Mouse (Mus musculus) CH12.LX (cell line): Measurements from ENCODE around the gene Cacng4. TPM values are rescaled to one million over a fixed set of nuclear protein-coding genes. Genes with fewer than 3 reads are reported as not detected.

Source experiments
- DNase-seq: peaks from one replicate; pipeline ENCODE4 v3.0.0-alpha.2; 2013; ENCODE audit errors: extremely low read depth
- H3K27ac ChIP-seq: 2 replicates; pipeline ENCODE4 v1.5.1; 2012; ENCODE audit warnings: low read depth, mild to moderate bottlenecking, control low read depth, moderate library complexity; ENCODE audit not compliant: insufficient read depth
- H3K27me3 ChIP-seq: replicated peaks from 2 replicates; pipeline ENCODE3; 2012; ENCODE audit warnings: inconsistent platforms
- H3K36me3 ChIP-seq, 2 experiments: replicated peaks in 1 of 2; 2 replicates each; pipeline versions ENCODE3 to v1.6.1; 2012; ENCODE audit warnings: inconsistent platforms in 1 of 2, low read length in 1 of 2, mild to moderate bottlenecking in 1 of 2, mixed read lengths in 1 of 2, moderate library complexity in 1 of 2; ENCODE audit not compliant: control insufficient read depth in 1 of 2, insufficient read depth in 1 of 2
- H3K4me1 ChIP-seq, 2 experiments: 2 replicates each; pipeline ENCODE4 v1.6.1; 2012; ENCODE audit warnings: inconsistent platforms in 1 of 2, moderate library complexity in 1 of 2; ENCODE audit not compliant: insufficient read depth in 2 of 2, control insufficient read depth in 1 of 2
- H3K4me2 ChIP-seq: 2 replicates; pipeline ENCODE4 v1.6.1; 2012; ENCODE audit warnings: low read depth, mild to moderate bottlenecking, control low read depth; ENCODE audit not compliant: poor library complexity, insufficient read depth, severe bottlenecking
- H3K4me3 ChIP-seq, 3 experiments: fragments of 150-350 bp in 1 of 3; sonication (generic) in 1 of 3; replicated peaks in 1 of 3; 2 replicates each; pipeline versions ENCODE3 to v1.5.1; 2011 to 2012; ENCODE audit warnings: low read depth in 2 of 3, low read length in 2 of 3, mild to moderate bottlenecking in 2 of 3, moderate library complexity in 2 of 3, control low read depth in 1 of 3, improper control_type of control experiment in 1 of 3, inconsistent platforms in 1 of 3, mixed read lengths in 1 of 3; ENCODE audit not compliant: poor library complexity in 1 of 3
- H3K79me2 ChIP-seq: replicated peaks from 2 replicates; pipeline ENCODE4 v1.6.1; 2012; ENCODE audit warnings: mild to moderate bottlenecking, moderate library complexity; ENCODE audit not compliant: control insufficient read depth, poor library complexity, insufficient read depth, severe bottlenecking; ENCODE audit errors: extremely low read depth
- H3K9ac ChIP-seq: 2 replicates; pipeline ENCODE4 v1.6.1; 2012; ENCODE audit warnings: low read depth, mild to moderate bottlenecking, control low read depth, moderate library complexity; ENCODE audit not compliant: insufficient read depth
- H3K9me3 ChIP-seq: replicated peaks from 2 replicates; pipeline ENCODE3; 2012; ENCODE audit warnings: low read length, inconsistent platforms, mixed read lengths
- EP300 ChIP-seq: IDR thresholded peaks from 2 replicates; pipeline ENCODE4 v1.6.1; 2011; ENCODE audit warnings: low read length, improper control_type of control experiment
- JUND ChIP-seq: conservative IDR thresholded peaks from 2 replicates; pipeline ENCODE4 v1.6.1; 2011; ENCODE audit warnings: low read depth, low read length, improper control_type of control experiment
- MAX ChIP-seq: IDR thresholded peaks from 2 replicates; pipeline ENCODE4 v1.6.1; 2011; ENCODE audit warnings: low read length, improper control_type of control experiment
- MAZ ChIP-seq: IDR thresholded peaks from 2 replicates; pipeline ENCODE4 v1.6.1; 2012; ENCODE audit warnings: low read depth, mild to moderate bottlenecking, inconsistent platforms, low read length, improper control_type of control experiment, moderate library complexity
- NELFE ChIP-seq: IDR thresholded peaks from 2 replicates; pipeline ENCODE4 v1.6.1; 2011; ENCODE audit warnings: low read depth, low read length, improper control_type of control experiment
- NRF1 ChIP-seq: IDR thresholded peaks from 2 replicates; pipeline ENCODE4 v1.6.1; 2014; ENCODE audit warnings: low read depth, mild to moderate bottlenecking, inconsistent platforms, low read length, improper control_type of control experiment, moderate library complexity
- RAD21 ChIP-seq: IDR thresholded peaks from 2 replicates; pipeline ENCODE4 v1.6.1; 2011; ENCODE audit warnings: low read depth, mild to moderate bottlenecking, low read length, improper control_type of control experiment, moderate library complexity
- RCOR1 ChIP-seq: conservative IDR thresholded peaks from 2 replicates; pipeline ENCODE4 v1.6.1; 2012; ENCODE audit warnings: low read depth, mild to moderate bottlenecking, inconsistent platforms, low read length, improper control_type of control experiment
- SIN3A ChIP-seq: IDR thresholded peaks from 2 replicates; pipeline ENCODE4 v1.6.1; 2012; ENCODE audit warnings: low read length, improper control_type of control experiment, inconsistent platforms
- TBP ChIP-seq: conservative IDR thresholded peaks from 2 replicates; pipeline ENCODE4 v1.6.1; 2011; ENCODE audit warnings: low read depth, low read length, improper control_type of control experiment
- ZC3H11A ChIP-seq: IDR thresholded peaks from 2 replicates; pipeline ENCODE4 v1.6.1; 2012; ENCODE audit warnings: low read depth, mild to moderate bottlenecking, inconsistent platforms, low read length, improper control_type of control experiment
- ZKSCAN1 ChIP-seq: IDR thresholded peaks from 2 replicates; pipeline ENCODE4 v1.6.1; 2012; ENCODE audit warnings: low read depth, inconsistent platforms, low read length, improper control_type of control experiment, borderline replicate concordance
- ZMIZ1 ChIP-seq: IDR thresholded peaks from 2 replicates; pipeline ENCODE4 v1.6.1; 2012; ENCODE audit warnings: low read depth, mild to moderate bottlenecking, inconsistent platforms, low read length, improper control_type of control experiment
- ZNF384 ChIP-seq: IDR thresholded peaks from 2 replicates; pipeline ENCODE4 v1.6.1; 2012; ENCODE audit warnings: low read depth, low read length, improper control_type of control experiment, inconsistent platforms
- dilution Hi-C: fragments of 300-500 bp; cut with MboI; formaldehyde crosslinking; loops from 2 replicates; pipeline ENCODE4 v1.14.3; 2020; ENCODE audit warnings: low sequenced_read_pairs; ENCODE audit not compliant: extremely low pct_unique_long_range_greater_than_20kb, extremely low pct_ligation_motif_present
- in situ Hi-C: fragments of 300-500 bp; cut with MboI; formaldehyde crosslinking; loops from 3 replicates; pipeline ENCODE4 v1.14.3; 2019; ENCODE audit warnings: low sequenced_read_pairs, low pct_ligation_motif_present, low pct_unique_long_range_greater_than_20kb, mixed read lengths
- polyA plus RNA-seq: library from polyadenylated mRNA; unstranded; fragments of >175 nt; gene quantifications from 2 replicates; pipeline ENCODE4 v1.2.1, GENCODE M21; 2012; ENCODE audit warnings: low read depth; ENCODE audit not compliant: insufficient read length
- total RNA-seq, 2 experiments: library from RNA; depleted of rRNA; stranded (reverse); fragments of 300-350 nt in 1 of 2; fragments of >200 nt in 1 of 2; gene quantifications; 2 replicates each; pipeline ENCODE4 v1.2.3; 2012 to 2014

The Cacng4 gene
- total and polyA plus RNA-seq, 3 experiments = not detected

GRCm38 (mm10) chr11:107682694-107683355 is 111.5 kb downstream of the Cacng4 start:
- Histone ChIP-seq H3K36me3 (peaks cover 38 to 78% of the 10 kb centered on the region in 2 experiments), H3K79me2 (0 out of 2 replicates have a peak, but pooled peaks cover 2% of the 10 kb centered on the region), H3K27me3 (no peaks in the 10 kb centered on the region), H3K4me1 (peaks cover 0 to 16% of the 10 kb centered on the region in 2 experiments; a peak in 2 of 4 replicates), H3K4me2 (no peak overlapping the region), H3K27ac (no peak overlapping the region), H3K4me3 (no peak overlapping the region), H3K9me3 (no peaks in the 10 kb centered on the region), H3K9ac (no peak overlapping the region)
- no peak for TF ChIP-seq MAX
- TF ChIP-seq RCOR1 = no peak
- TF ChIP-seq ZMIZ1 = no peak
- TF ChIP-seq RAD21 = no peak
- TF ChIP-seq ZC3H11A = no peak
- TF ChIP-seq NRF1 = no peak
- no peak for TF ChIP-seq NELFE
- TF ChIP-seq TBP = no peak
- TF ChIP-seq JUND = no peak
- no peak for TF ChIP-seq SIN3A
- no peak for TF ChIP-seq ZNF384
- no peak for TF ChIP-seq EP300
- no peak for TF ChIP-seq MAZ
- TF ChIP-seq ZKSCAN1 = no peak
- dilution Hi-C loops = no loop called here
- in situ Hi-C loops = loop anchor here (5.0 kb wide), 1 partner anchor 44 kb away; no protein-coding TSS in a partner anchor
- no peak for DNase-seq

Other genes starting within 250 kb of the Cacng4 start
- 22.2 and 23.1 TPM in 2 replicates for gene Helz, start 246.6 kb downstream of the Cacng4 start, total RNA-seq (2012; rRNA removed)
- gene Helz, start 246.6 kb downstream of the Cacng4 start, total RNA-seq (2014; rRNA removed) = 8.8 and 11.5 TPM in 2 replicates
- gene Helz, start 246.6 kb downstream of the Cacng4 start, polyA plus RNA-seq = 31.9 and 44.4 TPM in 2 replicates
- not detected in 2 replicates for gene Cacng1, start 78.0 kb downstream of the Cacng4 start, total RNA-seq (2012; rRNA removed)
- not detected in 2 replicates for gene Cacng1, start 78.0 kb downstream of the Cacng4 start, total RNA-seq (2014; rRNA removed)
- not detected in 2 replicates for gene Cacng1, start 78.0 kb downstream of the Cacng4 start, polyA plus RNA-seq
- not detected in 2 replicates for gene Cacng5, start 120.5 kb upstream of the Cacng4 start, total RNA-seq (2012; rRNA removed)
- not detected in 2 replicates for gene Cacng5, start 120.5 kb upstream of the Cacng4 start, total RNA-seq (2014; rRNA removed)
- gene Cacng5, start 120.5 kb upstream of the Cacng4 start, polyA plus RNA-seq = not detected in 2 replicates